Mouse (Mus musculus) layer of hippocampus, adult 11-12 months (tissue): ENCODE results near the gene Fnbp1.

Experiments
- DNase-seq: peaks from one replicate; pipeline ENCODE4 v3.0.0; 2022; ENCODE audit warnings: low spot score

The Fnbp1 gene

DNA sequence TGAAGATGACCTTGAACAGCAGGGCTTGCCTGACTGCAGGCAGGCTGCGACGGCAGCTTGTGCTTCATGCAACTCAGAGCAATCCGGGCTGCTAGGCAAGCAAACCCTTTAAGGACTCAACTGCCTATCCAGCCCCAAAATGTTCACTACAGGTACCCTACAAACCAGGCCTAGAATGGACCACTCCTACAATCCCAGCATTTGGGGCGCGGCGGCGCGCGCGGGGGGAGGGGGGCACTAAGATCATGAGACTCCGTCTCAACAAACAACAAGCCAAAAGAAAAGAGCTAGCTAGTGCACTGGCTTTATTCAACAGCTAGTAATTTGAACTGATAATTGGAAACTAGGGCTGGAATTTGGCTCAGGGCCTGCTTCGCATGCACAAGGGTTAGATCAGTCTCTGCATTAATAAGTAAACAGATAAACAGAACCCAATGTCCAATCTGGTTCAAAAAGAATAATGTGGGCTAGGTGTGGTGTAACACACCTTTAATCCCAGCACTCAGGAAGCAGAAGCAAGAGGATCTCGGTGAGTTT, 74.7 kb downstream of the Fnbp1 start:
- no peak for DNase-seq

DNA sequence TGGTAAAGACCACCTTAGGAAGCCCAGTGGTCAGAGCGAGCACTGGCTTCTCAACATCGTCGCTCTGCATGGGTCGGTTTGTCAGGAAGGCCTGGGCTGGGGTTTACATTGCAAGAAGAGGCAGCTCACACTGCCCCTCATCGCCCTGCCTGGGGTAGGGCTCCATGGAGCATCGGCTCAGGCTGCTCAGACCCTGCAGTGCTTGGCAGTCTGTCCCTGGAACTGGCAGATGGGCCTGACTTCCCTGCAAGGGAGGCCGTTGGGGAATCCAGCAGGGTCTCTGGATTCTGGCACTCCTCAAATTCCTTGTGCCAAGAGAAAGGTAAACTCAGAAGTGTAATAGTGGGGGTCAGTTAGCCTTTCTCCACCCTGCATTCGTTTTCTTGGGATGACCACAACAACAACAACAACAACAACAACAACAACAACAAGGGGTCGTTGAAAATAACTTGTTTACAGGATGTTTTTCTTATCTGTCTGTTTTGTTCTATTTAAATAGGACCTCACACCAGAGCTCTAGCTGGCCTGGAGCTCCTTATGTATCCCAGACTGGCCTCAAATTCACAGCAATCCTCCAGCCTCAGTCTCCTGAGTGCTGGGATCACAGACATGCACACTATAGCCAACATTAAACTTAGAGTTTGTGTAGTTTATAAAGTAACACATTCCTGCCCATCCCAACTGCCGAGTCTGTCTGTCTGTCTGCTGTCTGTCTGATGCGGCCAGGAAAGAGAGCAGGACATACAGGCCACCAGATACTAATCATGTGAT, 75.6 kb downstream of the Fnbp1 start:
- DNase-seq = no peak

DNA sequence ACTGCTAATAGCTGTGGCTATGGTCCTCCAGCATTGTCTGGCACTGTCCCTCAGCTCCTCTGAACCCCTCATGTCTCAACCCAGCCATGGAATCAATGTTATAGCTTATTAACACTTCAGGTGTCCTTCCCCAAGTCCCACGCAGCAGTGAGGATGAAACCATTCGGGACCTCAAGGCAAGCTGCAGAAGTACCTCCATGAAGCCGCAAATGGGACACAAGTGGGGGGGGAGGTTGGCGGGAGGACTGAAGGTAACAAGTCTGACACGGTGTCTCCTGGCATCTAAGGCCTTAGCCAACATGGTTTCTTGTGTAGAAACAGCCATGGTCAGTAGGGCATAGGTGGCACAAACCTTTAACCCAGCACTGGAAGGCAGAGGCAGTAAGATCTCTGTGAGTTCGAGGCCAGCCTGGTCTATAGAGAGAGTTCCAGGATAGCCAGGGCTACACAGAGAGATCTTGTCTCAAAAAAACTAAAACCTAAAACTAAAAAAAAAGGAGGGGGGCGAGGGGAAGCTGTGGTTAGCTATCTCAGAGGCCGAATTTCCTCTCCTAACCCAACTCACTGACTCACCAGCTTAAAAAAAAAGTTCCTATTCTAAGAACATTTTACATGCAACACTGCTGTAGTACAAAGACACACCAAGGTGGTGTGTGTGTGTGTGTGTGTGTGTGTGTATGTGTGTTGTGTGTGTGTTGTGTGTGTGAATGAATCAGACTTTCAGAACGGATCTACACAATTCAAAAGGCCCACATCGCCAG, 79.8 kb downstream of the Fnbp1 start:
- no peak for DNase-seq

DNA sequence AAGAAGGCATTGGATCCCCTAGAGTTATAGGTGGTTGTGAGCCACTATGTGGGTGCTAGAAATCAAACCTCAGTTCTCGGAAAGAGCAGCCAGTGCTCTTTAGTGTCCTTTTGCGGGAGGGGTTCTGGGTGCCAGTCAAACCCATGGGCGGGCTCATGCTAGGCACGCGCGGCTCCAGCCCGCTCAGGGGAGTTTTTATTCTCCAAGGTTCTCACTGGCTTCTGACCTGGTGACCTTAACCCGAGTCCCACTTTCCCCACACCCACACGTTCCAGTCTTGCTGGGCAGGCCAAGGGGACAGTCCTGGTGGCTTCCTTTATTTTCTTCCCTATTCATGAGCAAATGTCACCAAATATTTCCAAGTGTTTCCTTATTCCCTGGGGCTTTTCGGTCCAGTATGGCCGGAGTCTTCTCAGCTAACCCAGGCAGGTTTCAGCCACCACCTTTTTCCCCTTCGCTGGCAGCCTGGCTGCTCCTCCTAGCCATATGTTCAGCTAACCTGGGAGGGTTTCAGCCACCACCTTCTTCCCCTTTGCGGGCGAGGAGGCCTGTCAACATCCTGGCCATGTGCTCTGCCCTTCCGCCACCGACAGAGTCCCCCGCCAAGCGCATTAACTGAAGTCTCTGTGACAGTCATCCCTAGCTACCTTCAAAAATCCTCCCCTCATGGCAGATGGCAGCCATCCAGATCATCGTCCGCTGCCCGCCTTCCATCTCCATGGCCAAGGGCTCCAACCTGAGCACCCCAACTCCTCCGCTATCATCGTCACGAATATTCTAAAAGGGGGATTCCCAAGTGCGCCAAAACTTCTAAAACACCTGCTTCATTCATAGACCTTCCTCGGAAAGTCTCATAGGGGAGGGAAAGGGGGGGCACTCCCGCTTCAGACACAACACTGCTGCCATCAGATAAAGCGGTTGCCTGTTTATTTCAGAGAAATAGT, 80.7 kb downstream of the Fnbp1 start:
- DNase-seq = no peak

DNA sequence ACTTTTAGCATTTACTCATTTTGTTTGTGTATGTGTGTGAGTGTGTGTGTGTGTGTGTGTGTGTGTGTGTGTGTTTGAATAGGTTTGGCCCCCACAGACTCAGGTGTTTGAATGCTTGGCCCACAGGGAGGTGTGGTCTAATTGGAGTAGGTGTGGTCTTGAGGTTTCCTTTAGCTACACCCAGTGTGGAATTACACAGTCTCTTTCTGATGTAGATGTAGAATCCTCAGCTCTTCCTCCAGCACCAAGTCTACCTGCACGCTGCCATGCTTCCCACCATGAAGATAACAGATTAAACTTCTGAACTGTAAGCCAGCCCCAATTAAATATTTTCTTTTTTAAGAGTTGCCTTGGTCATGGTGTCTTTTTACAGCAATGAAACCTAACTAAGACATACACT, 81.5 kb downstream of the Fnbp1 start:
- DNase-seq = no peak

DNA sequence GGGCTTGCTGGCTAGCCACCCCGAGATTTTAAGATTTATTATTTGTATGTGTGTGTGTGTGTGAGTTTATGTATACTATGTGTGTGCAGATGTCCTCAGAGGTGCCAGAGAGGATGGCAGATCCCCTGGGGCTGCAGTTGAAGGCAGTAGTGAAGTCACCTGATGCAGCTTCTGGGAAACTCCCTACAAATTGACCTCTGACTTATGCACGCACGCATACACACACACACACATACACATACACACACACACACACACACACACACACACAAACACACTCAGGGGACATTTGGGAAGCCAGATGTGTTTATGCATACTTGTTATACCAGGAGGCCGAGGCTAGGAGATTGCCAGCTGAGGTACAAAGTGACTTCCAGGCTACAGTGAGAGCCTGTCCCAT, 83.4 kb downstream of the Fnbp1 start:
- DNase-seq = no peak

DNA sequence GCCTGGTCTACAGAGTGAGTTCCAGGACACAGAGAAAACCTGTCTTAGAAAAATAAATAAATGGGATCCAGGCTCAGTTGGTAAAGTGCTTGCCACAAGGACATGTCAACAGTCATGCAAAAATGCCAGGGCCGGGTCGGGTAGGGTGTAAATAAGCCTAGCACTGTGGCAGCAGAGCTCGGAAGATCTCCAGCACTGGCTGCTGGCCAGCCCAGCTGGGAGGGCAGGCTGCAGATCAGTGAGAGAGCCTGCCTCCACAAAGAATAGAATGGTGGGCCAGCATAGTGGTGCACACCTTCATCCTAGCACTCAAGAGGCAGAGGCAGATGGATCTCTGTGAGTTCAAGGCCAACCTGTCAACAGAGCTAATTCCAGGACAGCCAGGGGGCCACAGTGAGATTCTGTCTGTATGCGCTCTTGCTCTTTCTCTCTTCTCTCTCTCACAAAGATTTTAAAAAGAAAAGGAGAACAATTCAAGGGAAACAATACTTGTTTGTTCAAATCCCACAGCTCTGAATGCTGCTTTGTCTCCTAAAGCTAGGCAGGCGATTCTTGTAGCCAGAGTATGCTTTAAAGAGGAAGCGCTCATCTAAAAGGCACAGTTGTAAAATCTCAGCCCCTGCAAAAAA, 84.1 kb downstream of the Fnbp1 start:
- peak; percentile 63 for DNase-seq

DNA sequence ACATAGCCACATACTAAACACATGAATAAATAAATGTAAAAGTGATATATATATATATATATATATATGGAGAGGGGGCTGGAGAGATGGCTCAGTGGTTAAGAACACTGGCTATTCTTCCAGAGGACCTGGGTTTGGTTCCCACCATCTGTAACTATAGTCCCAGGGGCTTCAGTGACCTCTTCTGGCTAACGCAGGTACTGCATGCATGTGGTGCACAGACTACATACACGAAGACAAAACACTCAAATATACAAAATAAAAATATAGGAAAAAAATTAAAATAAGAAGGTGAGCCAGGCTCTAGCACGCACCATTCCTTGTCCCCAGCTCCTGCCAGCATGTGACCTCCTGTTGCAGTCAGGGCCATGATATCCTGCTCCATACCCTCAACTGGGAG, 85.7 kb downstream of the Fnbp1 start:
- no peak for DNase-seq

DNA sequence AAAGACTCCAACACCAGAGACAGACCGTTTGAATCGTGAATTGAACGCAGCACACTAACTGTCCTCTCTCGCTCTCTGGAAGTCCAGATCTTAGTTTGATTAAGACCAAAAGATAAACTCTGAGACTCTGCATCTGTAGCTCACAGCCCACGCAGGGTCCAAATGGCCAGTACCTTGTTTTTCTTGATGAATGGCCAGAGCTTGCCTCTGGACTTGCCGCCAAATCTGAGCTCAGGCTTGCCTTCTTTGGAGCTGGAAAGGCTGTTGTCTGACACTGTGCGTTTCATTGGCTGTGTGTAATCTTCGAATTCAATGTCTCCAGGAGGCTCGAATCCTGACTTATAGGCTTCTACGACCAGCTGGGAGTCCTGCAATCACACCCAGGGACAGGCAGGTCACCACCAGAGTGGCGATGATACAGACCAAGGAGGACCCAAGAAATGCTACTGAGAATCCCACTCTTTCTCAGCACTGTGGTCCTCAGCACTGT, 87.9 kb downstream of the Fnbp1 start:
- no peak for DNase-seq

DNA sequence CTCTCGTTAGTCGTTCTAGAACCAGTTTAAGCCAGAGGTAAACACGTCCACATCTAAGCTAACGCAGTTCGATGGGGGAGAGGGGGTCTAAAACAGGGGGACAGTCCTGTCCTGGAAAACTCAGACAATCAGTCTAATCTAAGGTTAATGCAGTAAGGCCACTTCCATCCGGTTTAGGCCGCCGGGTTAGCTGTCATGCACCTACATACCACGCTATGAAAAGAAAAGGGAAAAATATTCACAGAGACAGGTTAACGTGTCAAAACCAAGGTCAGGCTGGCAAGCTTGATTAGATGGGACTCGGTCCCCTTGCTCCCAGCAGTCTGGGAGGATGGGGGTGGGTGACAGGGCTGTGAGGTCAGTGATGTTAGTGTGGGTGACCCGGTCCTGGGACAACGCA, 88.4 kb downstream of the Fnbp1 start:
- DNase-seq = no peak

DNA sequence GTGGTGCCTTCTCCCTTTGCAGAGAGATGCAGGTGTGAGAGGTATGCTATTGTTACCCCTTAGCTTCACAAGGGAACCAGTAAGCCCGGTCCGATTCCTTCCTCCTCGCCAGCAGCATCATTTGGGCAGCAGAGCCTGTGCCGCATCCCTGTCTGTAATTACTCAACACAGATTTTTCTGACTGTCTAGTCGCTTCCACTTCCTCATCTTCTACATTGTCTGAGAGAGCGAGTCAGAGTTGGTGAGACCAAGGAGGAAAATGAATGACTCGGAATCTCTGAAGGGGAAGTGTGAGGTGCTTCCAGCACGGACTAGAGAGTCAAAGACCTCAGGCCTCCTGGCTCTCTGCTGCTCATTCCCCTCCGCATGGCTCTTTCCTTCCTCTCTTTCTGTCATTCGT, 89.4 kb downstream of the Fnbp1 start:
- peak; percentile 41 for DNase-seq

DNA sequence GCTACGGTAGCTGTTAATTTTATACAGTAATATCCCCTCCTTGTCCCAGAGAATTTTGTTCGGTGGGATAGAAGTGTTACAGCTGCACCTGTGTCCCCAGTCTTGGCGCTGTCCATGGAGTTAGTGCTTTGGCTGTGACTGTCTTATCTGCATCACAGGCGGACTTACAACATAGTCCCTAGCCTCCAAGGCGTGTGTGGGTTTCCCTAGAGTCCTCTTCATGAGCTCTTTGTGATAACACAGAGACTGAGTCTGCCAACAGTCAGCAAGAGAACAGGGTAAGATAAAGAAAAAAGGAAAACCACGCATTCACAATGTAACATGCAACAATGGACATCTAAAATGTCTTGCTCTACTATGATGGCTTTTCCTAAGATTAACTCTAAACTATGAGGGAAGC, 93.8 kb downstream of the Fnbp1 start:
- DNase-seq = no peak

DNA sequence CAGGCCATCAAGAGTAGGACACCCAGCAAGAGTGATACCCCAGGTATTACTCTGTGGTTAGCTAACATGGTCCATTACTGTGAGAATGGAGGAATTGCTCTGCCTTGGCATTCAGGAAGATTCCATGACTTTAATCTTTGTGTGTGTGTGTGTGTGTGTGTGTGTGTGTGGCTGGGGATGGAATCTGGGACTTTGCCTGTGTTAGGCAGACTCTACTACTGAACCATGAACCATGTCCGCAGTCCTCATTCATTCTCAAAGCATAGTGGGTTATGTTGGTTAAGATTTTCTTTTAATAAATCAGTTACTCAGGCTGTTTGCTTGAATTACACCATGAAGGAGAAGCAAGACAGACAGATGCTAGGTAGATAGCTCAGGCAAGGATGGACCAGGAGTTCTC, 98.0 kb downstream of the Fnbp1 start:
- no peak for DNase-seq

DNA sequence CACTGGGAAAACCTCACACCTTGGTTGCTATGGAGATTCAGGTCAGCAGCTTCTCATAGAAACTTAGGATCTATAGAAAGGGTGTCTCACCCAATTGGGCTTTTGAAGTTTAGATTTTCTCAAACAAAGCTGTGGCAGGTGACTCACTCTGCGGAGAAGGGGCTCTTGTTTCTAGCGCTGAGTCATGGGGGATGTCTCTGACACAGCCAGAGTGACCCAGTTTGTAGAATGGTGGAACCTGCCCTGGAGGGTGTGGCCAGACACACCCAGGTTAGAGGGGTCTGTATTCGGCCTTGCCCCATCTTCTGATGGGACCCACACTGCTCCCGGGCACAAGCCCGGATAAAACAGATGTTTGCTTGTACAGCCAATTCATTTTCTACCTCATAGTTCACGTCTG, 98.9 kb downstream of the Fnbp1 start:
- DNase-seq = no peak

DNA sequence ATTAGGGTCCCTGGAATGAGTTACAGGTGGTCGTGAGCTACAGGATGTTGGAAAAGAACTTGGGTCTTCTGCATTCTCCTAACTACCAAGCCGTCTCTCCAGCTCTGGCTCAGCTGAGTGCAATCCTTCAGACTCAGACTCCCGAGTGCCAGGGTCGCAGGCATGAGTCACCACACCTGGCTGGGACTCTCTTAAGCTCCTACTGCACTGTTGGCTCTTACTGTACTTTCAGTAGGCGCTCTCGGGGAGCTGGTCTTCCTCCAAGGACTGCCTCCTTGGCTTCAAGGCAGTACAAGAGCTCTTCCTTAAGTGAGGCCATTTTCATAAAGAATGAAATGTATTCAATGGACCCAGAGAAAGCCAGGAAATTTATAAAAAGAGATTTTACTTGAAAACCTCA, 100.4 kb downstream of the Fnbp1 start:
- no peak for DNase-seq

DNA sequence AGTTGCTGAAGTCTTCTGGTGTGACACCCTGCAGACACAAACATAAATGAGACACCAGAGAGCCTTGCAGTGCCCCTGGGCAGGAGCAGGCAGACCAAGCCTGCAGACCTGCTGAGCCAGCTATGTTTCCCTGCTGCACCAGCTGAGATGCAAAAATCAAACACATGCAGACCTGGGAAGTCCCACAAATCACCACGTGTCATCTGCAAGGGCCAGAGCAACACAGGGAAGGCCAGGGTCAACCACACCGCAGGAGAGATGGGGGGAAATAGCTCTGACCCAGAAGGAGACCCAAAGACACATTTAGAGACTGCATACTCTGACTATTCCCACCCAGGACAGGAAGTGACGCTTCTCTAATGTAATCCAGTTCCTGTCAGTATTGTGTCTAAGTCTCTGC, 101.3 kb downstream of the Fnbp1 start:
- DNase-seq = no peak

DNA sequence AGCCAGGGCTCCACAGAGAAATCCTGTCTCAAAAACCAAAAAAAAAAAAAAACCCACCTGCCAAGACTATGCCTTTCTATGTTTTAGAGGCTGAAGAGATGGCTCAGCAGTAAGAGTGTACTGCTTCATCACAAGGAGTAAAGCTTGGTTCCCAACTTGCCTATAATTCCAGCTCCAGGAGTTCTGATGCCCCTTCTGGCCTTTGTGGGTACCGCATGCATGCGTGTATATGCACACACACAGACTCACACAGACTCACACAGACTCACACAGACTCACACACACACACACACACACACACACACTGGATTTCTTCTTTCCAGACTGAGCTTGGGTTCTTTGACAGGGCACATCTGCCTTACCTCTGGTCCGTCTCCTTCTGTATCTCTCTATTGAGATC, 101.8 kb downstream of the Fnbp1 start:
- DNase-seq = no peak

DNA sequence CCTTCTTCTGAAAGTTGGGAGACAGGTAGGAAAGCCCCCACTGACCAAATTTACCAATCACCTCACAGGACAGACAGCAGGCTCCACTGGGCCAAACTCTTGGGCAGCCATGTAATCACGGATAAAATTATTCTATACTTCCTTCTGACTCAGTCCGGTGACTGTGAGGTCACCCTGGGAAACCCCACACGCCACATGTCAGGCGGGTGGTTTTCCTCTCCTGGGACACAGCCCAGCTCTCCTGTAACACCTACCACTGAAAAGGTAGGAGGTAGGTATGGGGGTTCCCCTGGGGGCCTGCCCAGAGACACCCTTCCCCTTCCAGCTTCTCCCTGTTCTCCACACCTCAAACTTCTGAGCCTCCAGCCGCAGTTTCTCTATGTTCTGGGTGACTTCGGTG, 105.0 kb downstream of the Fnbp1 start:
- no peak for DNase-seq

DNA sequence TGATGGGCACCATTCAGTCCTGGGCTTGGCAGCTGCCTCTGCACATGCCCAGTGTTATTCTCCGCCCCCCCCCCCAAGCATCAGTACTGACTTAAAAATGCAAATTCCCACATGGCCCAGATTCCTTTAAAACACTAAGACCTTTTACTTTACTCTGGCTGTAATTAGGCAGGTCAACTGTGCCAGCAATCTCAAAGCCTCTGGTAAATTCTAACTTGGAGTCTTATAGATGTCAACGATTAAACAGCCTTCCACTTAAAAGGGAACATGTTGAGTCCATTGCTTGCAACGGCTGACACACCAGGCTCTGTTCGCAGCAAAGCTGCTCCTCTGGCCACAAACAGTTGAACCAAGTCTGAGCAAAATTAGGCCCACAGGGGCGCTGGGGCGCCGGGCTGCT, 109.8 kb downstream of the Fnbp1 start:
- no peak for DNase-seq

DNA sequence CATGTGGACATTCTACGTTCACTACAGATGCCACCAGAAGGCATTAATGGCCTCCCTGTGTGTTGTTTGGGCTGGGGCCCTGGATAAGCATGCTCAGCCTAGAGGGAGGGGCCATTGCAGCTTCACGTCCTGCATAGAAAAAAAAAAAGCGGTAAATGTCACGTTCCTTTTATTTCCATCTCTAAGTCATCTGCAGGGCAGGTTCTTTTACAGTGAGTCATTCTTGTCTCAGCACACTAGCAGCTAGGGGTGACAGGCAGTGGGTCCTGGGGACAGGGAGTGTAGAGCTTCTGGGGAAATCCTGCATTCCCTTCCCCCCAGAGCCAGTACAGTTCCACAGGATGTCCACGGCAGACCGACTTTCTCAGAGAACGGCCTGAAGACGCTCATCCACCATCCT, 115.2 kb downstream of the Fnbp1 start:
- no peak for DNase-seq

DNA sequence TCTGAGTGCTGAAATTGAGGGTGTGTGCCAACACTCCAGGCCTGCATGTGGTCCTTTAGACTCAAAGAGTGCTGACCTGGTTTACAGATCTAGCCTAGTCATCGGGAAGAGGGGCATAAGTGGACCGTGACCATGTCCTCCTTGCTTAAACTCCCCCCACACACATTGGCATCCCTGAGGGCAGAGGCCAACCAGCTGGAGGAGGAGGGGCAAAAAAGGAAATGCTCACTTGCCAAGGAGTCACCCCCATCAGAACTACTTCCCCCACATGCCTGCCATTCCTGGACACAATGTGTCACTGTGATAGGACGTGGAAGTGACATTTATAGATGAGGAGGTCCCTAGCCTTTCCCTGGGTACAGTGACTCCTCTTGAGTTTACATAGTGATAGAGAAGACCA, 116.3 kb downstream of the Fnbp1 start:
- no peak for DNase-seq
